Mouse (Mus musculus) gastrocnemius, adult 18-20 months (tissue): Measurements from ENCODE around the gene Ppid. TPM values are rescaled to one million over a fixed set of nuclear protein-coding genes. Genes with fewer than 3 reads are reported as not detected.
A peak's percentile ranks its signal among the peaks of the same experiment; 100 is the strongest.
"Not testable (repeated sequence)": the region's sequence is repeated elsewhere in the genome, so short reads cannot be mapped to it uniquely, and the experiment has no call there.

Experiments used
- DNase-seq: peaks from one replicate; pipeline ENCODE4 v3.0.0; 2021; ENCODE audit warnings: low spot score
- total RNA-seq, 2 experiments: library from RNA; stranded (reverse); gene quantifications; 2 replicates each; pipeline ENCODE4 v1.2.3; 2021

Ppid gene
- total RNA-seq, 2 experiments from 2014 or later: 41.0 to 46.1 TPM

DNA sequence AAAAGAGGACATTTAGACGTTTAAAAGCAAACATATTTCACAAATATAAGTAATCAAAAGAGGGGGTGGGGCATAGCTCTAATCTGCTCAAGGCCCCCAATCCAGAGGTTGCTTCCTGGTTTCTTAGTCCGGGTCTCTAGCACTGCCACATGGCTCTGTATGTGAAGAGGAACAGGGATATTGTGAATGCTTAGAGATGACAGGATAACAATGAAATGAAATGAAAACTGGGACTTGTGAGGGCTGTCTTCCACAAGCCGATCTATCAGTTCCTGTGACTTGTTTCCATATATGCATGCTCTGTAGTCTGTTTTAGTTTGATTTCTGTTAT is 21.8 kb upstream of the Ppid start:
- DNase-seq: no peak

- no peak for DNase-seq
Observed at GRCm38 (mm10) chr3:79572399-79572798, 18.7 kb upstream of the Ppid start.

GRCm38 (mm10) chr3:79573376-79573775 is 17.8 kb upstream of the Ppid start:
- not testable (repeated sequence) for DNase-seq

DNA sequence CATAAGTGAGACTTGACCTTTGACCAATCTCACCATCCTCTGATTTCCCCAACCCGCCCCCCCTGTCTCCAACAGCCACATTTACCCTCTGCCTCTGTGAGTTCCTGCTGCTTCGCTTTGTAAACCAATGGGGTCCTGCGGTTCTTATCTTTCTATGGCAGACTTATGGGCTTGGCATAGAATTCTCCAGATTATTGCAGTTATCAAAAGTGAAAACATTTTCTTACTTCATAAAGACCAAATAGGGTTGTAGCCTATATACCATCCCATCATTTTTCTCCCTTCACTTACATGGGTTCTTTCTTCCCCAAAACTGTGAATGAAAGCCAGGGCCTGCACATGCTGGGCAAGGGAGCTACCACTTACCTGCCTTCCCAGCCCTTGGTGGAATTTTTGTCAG is 16.8 kb upstream of the Ppid start:
- no peak for DNase-seq

GRCm38 (mm10) chr3:79575576-79576467 is 15.3 kb upstream of the Ppid start:
- DNase-seq: no peak

DNA sequence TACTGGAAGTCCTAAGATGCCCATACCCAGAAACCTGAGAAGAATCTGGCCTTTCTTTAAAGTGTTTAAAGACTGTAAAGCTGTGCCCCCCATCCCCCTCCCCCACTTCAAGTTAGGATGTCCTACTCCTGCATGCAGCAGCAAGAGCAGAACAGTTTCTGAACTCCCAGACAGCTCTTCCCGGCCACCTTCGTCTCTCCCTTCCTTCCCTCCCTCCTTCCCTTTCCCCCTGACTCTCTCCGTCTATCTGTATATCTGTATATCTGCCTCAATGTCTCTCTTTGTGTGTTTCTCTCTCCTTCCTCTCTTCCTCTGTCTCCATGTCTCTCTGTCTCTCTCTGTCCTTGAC is 14.7 kb upstream of the Ppid start:
- DNase-seq: no peak

DNA sequence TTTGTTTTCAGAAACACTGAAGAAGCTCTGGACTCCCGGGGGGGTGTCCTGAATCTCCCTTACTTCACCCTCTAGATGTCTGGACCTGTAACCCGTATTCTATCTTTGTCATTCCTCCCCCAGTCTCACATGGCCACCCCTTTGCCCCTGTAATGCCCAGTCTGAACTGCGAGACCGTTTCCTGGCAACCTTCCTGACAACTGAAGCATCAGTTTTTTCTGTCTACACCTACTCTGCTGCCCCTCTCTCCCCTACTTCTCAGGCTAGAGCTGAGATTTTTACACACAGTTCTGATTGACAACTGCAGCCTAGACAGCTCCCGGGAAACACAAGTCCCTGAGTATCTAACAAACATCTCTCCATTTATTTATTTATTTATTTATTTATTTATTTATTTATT is 14.3 kb upstream of the Ppid start:
- no peak for DNase-seq

DNA sequence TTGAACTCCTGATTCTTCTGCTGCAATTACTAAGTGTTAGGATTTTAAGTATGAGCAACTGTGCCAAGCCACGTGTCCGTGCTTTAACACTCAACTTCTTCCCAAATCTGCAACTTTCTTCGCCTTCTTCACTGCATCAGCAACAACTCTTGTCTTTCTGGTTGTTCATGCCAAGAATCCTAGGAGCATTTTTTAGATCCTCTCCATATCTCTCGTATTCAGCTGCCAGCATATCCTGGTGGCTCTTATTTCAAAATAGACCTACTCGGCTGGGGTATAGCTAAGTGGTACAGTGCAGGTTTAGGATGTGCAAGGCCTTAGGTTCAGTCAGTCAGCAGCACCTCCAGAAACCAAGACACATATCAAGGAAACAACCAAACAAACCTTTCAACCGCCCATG is 13.5 kb upstream of the Ppid start:
- DNase-seq: no peak

GRCm38 (mm10) chr3:79578164-79578563 is 13.0 kb upstream of the Ppid start:
- no peak for DNase-seq

DNA sequence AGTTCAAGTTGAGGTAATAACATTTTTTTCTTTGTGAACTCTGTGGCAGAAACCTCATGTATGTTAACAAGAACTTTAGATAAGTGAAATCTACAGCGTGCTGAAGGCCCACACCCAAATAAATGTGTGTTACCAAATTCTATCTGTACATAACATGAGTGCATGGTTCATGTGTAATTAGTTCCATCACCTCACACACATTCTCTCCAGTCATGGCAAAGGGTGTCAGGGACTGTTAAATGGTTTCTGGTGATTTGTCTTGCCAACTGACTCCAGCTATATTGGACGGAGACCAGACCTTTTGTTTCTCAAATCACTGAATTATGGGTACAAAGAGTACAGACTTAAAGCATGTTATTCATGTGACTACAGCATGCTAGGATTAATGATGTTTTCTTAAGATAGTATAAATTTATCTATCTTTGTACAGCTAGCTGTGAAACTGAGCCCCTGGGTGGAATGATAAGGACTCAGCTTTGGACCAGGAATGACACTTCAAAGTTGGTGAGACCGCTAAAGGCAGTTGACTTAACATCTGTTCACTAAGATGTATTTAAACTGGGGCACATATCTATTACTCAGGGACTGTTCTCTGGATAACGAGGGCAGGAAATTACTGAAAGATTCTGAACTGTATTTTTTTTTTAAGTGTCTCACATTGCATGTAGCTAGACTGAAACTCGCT is 11.1 kb upstream of the Ppid start:
- no peak for DNase-seq

DNA sequence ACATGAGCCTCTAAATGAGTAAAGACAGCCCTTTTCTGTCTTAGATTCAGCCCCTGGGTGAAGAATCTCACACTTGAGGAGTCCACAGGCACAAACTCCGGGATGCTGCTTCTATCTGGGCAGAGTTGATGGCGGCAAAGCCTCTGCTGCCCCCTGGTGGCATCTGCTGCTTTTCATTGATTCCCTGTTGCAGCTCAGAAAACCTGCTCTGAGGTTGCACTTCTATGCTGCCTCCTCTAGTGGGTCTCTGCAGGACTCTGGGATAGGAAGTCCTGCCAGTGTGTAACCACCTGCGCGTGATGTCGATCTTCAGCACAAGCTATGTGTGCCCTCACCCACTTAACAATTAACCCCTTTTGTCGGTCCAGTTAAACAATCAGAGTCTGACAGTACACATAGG is 4.3 kb upstream of the Ppid start:
- DNase-seq: peak; percentile 85

- no peak for DNase-seq
Observed at GRCm38 (mm10) chr3:79589671-79590070, 1.5 kb upstream of the Ppid start.

DNA sequence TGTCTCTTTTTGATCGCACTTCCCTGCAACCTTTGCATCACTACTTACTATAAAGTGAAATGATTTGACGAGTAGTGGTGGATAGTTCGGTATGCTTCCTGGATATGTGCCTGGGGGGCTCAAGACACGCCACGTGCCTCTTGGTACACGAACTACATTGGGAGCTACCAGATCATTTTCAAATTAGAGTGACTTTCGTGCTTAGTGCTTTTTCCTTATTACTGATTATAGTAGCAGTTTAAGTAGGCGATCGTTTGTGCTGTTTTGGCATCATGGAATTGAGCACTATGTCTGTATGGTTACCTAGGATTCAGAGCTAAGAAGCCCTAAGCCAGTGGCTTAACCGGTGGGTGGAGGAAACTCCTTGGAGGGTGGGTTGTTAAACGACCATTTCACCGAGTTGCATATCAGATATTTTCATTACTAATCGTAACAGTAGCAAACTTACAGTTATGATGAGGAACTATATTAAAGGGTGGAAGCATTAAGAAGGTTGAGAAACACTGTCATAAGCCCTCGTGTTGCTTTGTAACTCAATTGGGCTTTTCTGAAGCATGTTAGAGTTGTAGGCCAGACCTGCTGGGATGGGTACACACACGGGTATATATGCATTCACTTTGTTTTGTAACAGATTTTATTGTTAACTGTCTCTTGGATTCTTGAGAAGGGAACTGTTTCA is 790 bp downstream of the Ppid start:
- DNase-seq: no peak

DNA sequence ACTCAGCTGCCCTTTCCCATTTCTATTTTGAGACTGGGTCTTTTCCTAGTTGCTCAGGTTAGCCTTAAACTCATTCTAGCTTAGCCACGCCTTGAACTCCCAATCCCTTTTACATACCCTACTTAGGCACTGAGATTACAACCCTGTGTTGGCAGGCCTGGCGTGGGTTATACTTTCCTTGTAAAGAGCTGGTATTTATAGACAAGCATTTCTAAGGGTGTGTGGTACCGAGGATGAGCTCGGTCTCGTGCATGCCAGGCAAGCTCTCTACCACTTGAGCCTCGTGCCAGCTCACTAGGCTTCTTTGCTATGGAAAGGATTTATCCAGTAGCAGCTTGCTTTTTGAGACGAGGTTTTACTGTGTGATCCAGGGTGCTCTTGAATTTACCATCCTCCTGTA is 4.3 kb downstream of the Ppid start:
- no peak for DNase-seq

GRCm38 (mm10) chr3:79609886-79610285 is 18.7 kb downstream of the Ppid start:
- DNase-seq: no peak

DNA sequence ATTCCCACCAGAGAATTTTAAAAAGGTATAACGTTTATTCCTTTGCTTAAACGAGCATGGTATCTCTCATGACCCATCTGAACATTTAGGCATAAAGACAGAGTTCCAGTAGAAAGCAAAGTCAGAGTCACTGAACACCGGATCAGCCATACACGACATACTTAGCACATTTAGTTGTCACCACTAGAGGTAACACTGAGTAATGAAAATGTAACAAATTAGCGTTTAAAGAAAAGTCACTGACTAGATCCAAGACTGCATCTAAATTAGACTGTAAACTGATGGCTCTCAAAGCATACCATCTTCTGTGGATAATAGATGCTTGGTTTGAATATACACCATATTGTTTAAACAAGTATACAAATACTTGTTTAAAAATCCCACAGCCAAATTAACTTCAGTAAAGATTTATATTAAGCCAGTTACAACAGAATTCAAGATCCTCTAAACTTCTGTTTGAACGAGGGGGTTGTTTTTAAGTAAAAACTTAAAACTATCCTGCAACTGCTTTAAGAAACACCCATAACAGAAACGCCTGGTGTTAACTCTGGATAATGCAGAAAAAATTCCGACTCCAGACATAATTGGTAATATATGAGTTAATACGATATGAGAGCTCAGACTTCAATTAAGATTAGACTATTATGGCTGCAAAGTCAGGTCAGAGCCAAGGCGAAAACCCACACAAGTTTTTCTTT is 36.5 kb downstream of the Ppid start:
- no peak for DNase-seq

- no peak for DNase-seq
Observed at GRCm38 (mm10) chr3:79628182-79628560, 37.0 kb downstream of the Ppid start.

GRCm38 (mm10) chr3:79628561-79629415 is 37.6 kb downstream of the Ppid start, which contains the start of gene 4930579G24Rik:
Gene 4930579G24Rik (plus strand): TSS chr3:79629079.
- peak; percentile 97 for DNase-seq

- DNase-seq: peak; percentile 53
Observed at GRCm38 (mm10) chr3:79629416-79629730, 38.2 kb downstream of the Ppid start, which contains the start of gene Etfdh. Gene Etfdh (minus strand): TSS chr3:79629500.

- DNase-seq: no peak
Observed at GRCm38 (mm10) chr3:79652129-79652528, 61.0 kb downstream of the Ppid start.
